Mouse (Mus musculus) neural tube, embryonic 10.5 days (tissue): ENCODE results near the gene Rassf5.

Experiments
- DNase-seq: peaks from one replicate; pipeline ENCODE4 v3.0.0-alpha.2; 2017; ENCODE audit warnings: low spot score; ENCODE audit errors: extremely low spot score

The Rassf5 gene

DNA sequence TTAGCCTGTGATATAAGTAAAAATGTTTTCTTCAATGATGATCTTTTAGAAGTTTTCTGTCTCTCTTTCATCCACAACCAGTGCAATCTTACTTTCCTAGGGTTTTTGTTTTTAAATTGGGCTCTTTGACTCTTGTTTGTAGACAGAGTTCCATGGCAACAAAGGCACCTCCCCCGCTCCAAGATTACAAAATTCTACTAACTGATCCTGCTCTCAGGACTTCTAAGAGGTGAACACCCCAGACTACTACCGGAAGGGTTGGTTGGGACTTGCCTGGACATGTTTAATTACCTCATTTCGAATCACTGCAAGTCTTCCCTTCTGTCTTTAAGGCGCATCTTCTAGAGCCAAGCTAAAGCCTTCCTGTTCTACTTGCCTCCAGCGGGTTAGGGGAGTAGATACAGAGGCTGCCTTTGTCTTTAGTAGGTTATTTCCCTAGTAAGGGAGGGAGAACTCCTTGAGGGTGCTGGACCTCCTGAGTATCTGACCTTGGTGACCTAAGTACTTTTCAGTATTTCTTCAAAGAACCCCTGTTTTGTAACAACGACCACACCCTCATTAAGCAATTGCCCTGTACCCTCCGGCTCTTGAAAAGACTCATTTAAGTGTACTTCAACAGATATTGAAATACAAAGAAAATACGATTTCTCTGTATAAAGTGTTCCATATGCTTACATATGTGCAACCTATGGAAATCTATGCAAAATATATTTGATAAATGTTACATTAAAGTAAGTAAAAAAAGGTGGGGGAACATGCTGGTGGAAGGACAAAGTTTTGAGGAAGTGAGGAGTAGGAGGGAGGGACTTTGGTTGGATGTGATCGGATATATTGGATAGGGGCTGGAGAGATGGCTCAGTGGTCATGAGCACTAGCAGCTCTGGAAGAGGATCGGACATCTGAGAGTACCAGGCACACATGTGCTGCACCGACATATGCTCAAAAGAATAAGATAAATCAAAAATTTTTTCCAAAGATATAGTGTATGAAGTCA, 105.7 kb downstream of the Rassf5 start:
- DNase-seq = no peak

DNA sequence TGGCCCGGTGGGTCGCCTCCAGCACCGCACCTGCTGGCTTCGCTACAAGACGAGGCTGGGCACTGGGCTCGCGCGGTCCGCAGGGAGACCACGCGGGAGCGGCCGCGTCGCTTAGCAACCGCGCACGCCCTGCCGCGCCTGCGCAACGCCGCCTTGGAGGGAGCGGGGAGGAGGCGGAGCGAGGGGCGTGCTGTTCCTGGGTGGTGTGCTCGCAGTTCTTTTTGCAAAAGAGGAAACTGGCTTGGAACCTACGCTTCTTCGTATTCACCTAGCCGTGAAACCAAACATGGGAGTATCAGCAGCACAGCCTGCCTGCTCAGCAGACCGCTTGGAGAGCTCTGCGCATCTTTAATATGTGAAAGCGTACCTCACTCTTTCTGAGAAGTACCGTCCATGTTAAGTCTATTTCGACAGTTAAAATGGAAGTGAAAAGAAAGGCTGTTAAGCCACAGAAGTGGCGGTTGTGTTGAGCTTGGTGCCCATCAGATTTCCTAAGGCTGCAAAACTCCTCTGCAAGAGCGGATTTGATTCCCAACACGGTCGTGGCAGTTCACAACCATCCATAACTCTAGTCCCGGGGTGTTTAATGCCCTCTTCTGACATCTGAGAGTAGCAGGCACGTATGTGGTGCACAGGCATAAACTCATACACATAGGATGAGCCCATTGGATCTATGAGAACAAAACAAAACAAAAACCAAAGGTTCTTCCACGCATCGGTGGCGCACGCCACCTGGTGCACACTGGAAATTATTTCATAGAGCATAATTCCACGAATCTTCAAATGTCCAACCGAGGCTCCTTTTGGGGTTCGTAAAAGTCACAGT, 106.7 kb downstream of the Rassf5 start, which contains the start of gene Dyrk3:
TSS of gene Dyrk3 (minus strand) at position 150 of the 826 bp plus-strand sequence.
- peak; percentile 93 for DNase-seq

DNA sequence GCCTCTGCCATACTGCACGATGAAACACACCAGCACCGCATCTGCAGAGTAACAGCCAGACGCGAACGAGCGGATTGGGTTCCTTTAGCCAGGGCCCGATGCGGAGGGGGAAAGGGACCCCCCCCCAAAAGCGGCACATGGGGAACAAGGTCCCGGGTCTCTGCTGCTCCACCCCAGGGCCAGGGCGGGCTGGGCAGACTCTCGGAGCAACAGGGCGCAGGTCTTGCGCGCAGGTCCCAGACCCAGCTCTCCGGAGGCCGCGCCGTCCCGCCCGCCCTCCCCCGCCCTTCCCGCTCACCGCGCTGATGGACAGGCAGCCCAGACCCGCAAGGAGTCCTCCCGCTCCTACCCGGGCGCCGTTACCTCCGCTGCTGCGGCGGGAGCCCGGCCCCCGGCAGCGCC, 107.3 kb downstream of the Rassf5 start:
- no peak for DNase-seq

DNA sequence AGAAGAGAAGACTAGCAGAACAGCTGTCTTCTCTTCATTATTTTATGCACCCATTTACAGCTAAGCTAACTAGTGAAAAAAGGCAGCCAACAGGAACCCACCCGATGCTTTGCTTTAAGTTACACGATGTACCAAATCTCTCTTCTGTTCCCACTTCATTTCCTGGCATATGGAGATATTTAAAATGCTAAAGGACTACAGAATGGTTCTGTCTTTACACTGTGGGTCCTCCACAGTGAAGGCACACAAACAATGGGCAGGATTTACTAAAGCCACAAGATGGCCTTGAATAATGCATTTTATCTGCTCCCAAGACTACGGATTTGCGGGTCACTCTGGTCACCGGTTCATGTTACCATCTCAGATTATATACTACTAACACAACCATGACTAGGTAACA, 107.9 kb downstream of the Rassf5 start:
- DNase-seq = no peak

DNA sequence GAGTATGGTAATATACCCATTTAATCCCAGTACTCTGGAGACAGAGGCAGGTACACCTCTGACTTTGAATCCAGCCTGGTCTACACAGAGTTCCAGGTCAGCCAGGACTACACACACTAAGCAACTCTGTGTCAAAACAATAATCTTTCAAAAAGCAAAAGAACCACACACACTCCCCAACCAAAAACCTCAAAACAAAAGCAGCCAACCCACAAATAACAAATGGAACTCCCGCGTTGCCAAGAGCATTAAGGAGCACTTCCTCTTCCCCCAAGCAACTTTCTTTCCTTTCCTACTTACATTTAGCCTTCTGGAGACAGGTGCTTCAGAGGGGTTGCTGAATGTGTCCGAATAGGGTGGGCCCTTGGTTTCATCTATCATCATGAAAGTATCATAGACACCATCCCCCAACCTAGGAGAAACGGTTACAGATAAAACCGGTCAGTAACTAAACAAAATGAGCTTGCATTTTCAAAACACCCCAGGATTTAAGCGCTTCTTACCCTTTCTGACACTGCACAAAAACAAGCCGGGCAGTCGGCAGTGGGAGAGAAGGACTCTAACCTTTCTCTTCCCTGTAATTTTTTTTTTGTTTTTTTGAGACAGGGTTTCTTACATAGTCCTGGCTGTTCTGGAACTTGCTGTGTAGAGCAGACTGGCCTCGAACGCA, 109.0 kb downstream of the Rassf5 start:
- no peak for DNase-seq

DNA sequence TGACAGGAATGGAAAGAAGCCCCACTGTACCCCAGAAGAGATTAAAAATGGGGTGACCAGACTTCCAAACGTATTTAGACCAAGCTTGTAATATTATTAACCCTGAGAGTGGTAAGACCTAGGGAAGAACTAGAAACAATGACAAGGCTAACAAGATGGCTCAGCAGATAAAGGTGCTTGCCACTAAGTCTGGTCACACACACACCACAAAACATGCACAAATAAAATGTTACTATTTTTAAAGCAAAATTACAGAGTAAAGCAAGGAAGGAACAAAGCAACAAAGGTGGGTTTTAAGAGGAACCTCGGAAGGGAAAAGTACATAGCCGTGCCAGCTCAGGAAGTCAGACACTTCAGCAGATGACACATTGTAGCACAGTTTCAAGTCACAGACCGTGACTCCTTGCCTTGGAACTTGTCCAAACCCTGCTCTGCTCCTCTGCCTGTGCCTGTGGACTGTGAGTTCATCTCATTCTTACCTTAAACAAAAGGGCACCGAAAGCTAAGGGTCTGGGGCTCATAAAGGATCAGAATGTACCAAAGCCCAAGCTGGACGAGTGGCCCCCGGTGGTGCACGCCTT, 110.0 kb downstream of the Rassf5 start:
- DNase-seq = no peak

DNA sequence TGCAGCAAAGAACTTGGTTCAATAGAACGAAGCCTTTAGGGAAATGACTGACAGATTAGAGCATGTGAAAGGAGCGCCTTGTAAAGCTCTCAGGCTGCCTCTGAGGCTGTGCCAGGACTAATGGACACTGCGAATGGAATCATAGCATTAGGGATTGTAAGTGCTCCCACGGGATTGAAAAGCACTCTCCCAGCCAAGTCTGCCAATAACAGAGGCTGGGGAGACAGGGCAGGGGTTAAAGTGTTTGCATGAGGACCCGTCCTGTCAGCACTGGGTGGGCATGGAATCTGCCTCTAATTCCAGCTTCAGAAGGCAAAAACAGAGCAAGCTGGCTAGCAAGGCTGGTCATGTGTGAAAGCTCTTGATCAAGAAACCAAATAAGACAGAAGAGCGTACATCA, 110.8 kb downstream of the Rassf5 start:
- no peak for DNase-seq
